Mouse (Mus musculus) limb, embryonic 14.5 days (tissue): ENCODE measurements around the gene Cradd. TPM values are rescaled to one million over a fixed set of nuclear protein-coding genes. Genes with fewer than 3 reads are reported as not detected.

ENCODE experiments used
- ATAC-seq: fragments of 200-750 bp; cut with Nextera tagmentation; 2 replicates; pipeline ENCODE4 v1.8.0; 2017; ENCODE audit warnings: low read depth, moderate number of reproducible peaks, moderate TSS enrichment; ENCODE audit not compliant: low FRiP score
- DNase-seq: peaks from one replicate; pipeline ENCODE4 v3.0.0-alpha.2; 2015; ENCODE audit warnings: low spot score
- H3K27ac ChIP-seq: fragments of 300-500 bp; sonication (generic); replicated peaks from 2 replicates; pipeline ENCODE4 v1.5.1; 2014; ENCODE audit warnings: low read depth, mild to moderate bottlenecking, low read length, moderate library complexity, mixed read lengths
- H3K27me3 ChIP-seq: fragments of 300-500 bp; sonication (generic); 2 replicates; pipeline ENCODE4 v1.6.1; 2014; ENCODE audit warnings: low read length, mixed read lengths; ENCODE audit not compliant: control insufficient read depth, insufficient read depth
- H3K36me3 ChIP-seq: fragments of 300-500 bp; sonication (generic); 2 replicates; pipeline ENCODE4 v1.6.1; 2014; ENCODE audit warnings: mild to moderate bottlenecking, low read length, moderate library complexity, mixed read lengths; ENCODE audit not compliant: control insufficient read depth, insufficient read depth
- H3K4me1 ChIP-seq: fragments of 300-500 bp; sonication (generic); 2 replicates; pipeline ENCODE4 v1.6.1; 2014; ENCODE audit warnings: antibody characterized with exemption, low read length, mixed read lengths; ENCODE audit not compliant: control insufficient read depth, insufficient read depth
- H3K4me2 ChIP-seq: fragments of 300-500 bp; sonication (generic); replicated peaks from 2 replicates; pipeline ENCODE4 v1.6.1; 2014; ENCODE audit warnings: low read depth, mild to moderate bottlenecking, low read length, moderate library complexity; ENCODE audit not compliant: severe bottlenecking
- H3K4me3 ChIP-seq: fragments of 300-500 bp; sonication (generic); replicated peaks from 2 replicates; pipeline ENCODE4 v1.5.1; 2014; ENCODE audit warnings: low read length
- H3K9ac ChIP-seq: fragments of 300-500 bp; sonication (generic); 2 replicates; pipeline ENCODE4 v1.6.1; 2014; ENCODE audit warnings: mild to moderate bottlenecking, low read depth, low read length, moderate library complexity; ENCODE audit not compliant: severe bottlenecking
- H3K9me3 ChIP-seq: fragments of 300-500 bp; sonication (generic); 2 replicates; pipeline ENCODE4 v1.6.1; 2016; ENCODE audit warnings: low read length; ENCODE audit not compliant: control insufficient read depth
- POLR2A ChIP-seq: fragments of 200-500 bp; IDR thresholded peaks from 2 replicates; pipeline ENCODE4 v1.8.0; 2012; ENCODE audit warnings: inconsistent platforms, mild to moderate bottlenecking, moderate library complexity, borderline replicate concordance; ENCODE audit not compliant: insufficient read depth, insufficient read length; ENCODE audit errors: extremely low read depth
- WGBS: fragments of 180-500 bp; shearing (Covaris S2); extraction: QIAGEN DNeasy Blood & Tissue Kit; methylation state at CpG from one replicate; pipeline ENCODE4 v1.1.7; 2014; 5-methylcytosine and 5-hydroxymethylcytosine counted together
- polyA plus RNA-seq, 2 experiments: library from polyadenylated mRNA; depleted of rRNA in 1 of 2; stranded (reverse) in 1 of 2; unstranded in 1 of 2; fragments of >200 nt; fragmentation: Nextera tagmentation in 1 of 2; extraction: Ambion mirVana in 1 of 2; gene quantifications; 2 replicates each; pipeline versions ENCODE4 v1.2.1 to v1.2.3; 2012 to 2014

Gene Cradd
- polyA plus RNA-seq, 2 experiments: 8.1 to 10.4 TPM

- no peak overlapping the region for H3K4me3 ChIP-seq
- H3K9me3 ChIP-seq: no peaks in the 10 kb centered on the region
- no peak for DNase-seq
- TF ChIP-seq POLR2A: no peak
- H3K4me2 ChIP-seq: no peak overlapping the region
- ATAC-seq: no peak
- peaks cover 26% of the 10 kb centered on the region for H3K4me1 ChIP-seq
- no peak overlapping the region for H3K27ac ChIP-seq
- no peaks in the 10 kb centered on the region for H3K27me3 ChIP-seq
- H3K36me3 ChIP-seq: no peaks in the 10 kb centered on the region
- no peak overlapping the region for H3K9ac ChIP-seq
Measured at GRCm38 (mm10) chr10:95140191-95140590, 183.7 kb downstream of the Cradd start.

DNA sequence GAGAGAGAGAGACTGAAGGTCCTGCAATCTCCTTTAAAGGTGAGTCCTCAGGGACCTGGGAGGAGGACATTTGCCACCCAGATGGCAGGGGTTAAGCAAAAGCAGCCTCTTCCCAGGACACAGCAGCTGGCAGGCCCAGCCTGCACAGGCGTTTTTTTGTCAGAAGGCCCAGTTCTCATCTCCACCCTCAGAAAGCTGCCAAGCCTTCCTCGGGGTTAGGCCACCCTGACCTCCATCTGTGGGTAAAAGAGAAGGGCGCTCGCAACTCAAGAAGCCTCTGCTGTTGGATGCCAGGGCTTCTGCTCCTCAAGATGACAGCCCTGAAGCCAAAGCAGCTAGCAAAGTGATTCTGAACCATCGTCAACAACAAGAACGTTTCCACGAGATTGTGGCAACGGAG lies 184.3 kb downstream of the Cradd start:
- Histone ChIP-seq H3K4me2 (no peak overlapping the region), H3K4me3 (no peak overlapping the region), H3K27me3 (no peaks in the 10 kb centered on the region), H3K9me3 (no peaks in the 10 kb centered on the region), H3K36me3 (no peaks in the 10 kb centered on the region), H3K27ac (no peak overlapping the region), H3K9ac (no peak overlapping the region), H3K4me1 (peaks cover 22% of the 10 kb centered on the region)
- WGBS: 55% methylated on average over 8 of the region's 8 CpGs
- ATAC-seq (no peak), DNase-seq (no peak)
- TF ChIP-seq POLR2A: no peak

- no peaks in the 10 kb centered on the region for H3K27me3 ChIP-seq
- no peak for TF ChIP-seq POLR2A
- H3K4me2 ChIP-seq: no peak overlapping the region
- no peak for DNase-seq
- no peaks in the 10 kb centered on the region for H3K4me1 ChIP-seq
- 71% methylated on average over 4 of the region's 4 CpGs for WGBS
- H3K27ac ChIP-seq: no peak overlapping the region
- H3K9me3 ChIP-seq: no peaks in the 10 kb centered on the region
- no peak overlapping the region for H3K4me3 ChIP-seq
- ATAC-seq: no peak
- H3K36me3 ChIP-seq: no peaks in the 10 kb centered on the region
- no peak overlapping the region for H3K9ac ChIP-seq
Measured at GRCm38 (mm10) chr10:95133057-95133456, 190.9 kb downstream of the Cradd start.

Other genes with a start within 250 kb of the Cradd start
- gene Socs2, start 93.0 kb upstream of the Cradd start, polyA plus RNA-seq (2012; rRNA removed): 23.2 and 32.8 TPM in 2 replicates
- 54.0 and 54.7 TPM in 2 replicates for gene Socs2, start 93.0 kb upstream of the Cradd start, polyA plus RNA-seq (2014; fragmentation: Nextera tagmentation; extraction: Ambion mirVana)
- 171 and 184 TPM in 2 replicates for gene Mrpl42, start 177.8 kb upstream of the Cradd start, polyA plus RNA-seq (2012; rRNA removed)
- 303 and 314 TPM in 2 replicates for gene Mrpl42, start 177.8 kb upstream of the Cradd start, polyA plus RNA-seq (2014; fragmentation: Nextera tagmentation; extraction: Ambion mirVana)
- 188 and 225 TPM in 2 replicates for gene Ube2n, start 191.0 kb upstream of the Cradd start, polyA plus RNA-seq (2012; rRNA removed)
- gene Ube2n, start 191.0 kb upstream of the Cradd start, polyA plus RNA-seq (2014; fragmentation: Nextera tagmentation; extraction: Ambion mirVana): 276 and 290 TPM in 2 replicates
- 58.7 and 64.7 TPM in 2 replicates for gene Nudt4, start 240.0 kb upstream of the Cradd start, polyA plus RNA-seq (2012; rRNA removed)
- 108 and 121 TPM in 2 replicates for gene Nudt4, start 240.0 kb upstream of the Cradd start, polyA plus RNA-seq (2014; fragmentation: Nextera tagmentation; extraction: Ambion mirVana)